Mouse (Mus musculus): ENCODE results near the gene Dusp5.
"Not testable (repeated sequence)": the region's sequence is repeated elsewhere in the genome, so short reads cannot be mapped to it uniquely, and the experiment has no call there.

DNA sequence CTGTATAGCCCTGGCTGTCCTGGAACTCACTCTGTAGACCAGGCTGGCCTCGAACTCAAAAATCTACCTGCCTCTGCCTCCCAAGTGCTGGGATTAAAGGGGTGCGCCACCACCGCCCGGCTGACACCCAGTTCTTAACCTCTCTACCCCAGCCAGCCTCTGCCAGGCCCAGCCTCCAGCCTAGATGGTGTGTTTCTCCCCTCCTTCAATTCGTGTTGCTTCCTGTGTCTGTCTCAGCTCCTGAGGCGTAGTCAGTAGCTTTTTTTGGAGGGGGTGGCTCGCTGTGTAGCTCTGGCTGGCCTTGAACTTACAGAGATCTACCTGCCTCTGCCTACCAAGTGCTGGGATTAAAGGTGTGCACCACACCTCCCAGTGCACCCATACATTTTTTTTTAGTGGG is 27.7 kb upstream of the Dusp5 start:
- TF ChIP-seq CTCF (IDR thresholded peaks at IDR 0.05; ENCODE audit: low read depth); EP300 (optimal IDR thresholded peaks at IDR 0.05): not testable (repeated sequence)
